Mouse (Mus musculus) embryonic fibroblast, embryonic 13.5 days (primary cell): Measurements from ENCODE around the gene Slamf8.

Source experiments
- CTCF ChIP-seq: IDR thresholded peaks from 2 replicates; pipeline ENCODE4 v1.5.1; 2011; ENCODE audit warnings: mild to moderate bottlenecking, control low read depth, low read length, moderate library complexity, borderline replicate concordance; ENCODE audit not compliant: insufficient read depth
- POLR2A ChIP-seq: IDR thresholded peaks from 2 replicates; pipeline ENCODE4 v1.6.1; 2011; ENCODE audit warnings: low read depth, mild to moderate bottlenecking, control low read depth, low read length, moderate library complexity

GRCm38 (mm10) chr1:172551009-172551408, 39.4 kb downstream of the Slamf8 start:
- TF ChIP-seq POLR2A (no peak), CTCF (no peak)
